Mouse (Mus musculus): ENCODE results near the gene Gpr155. TPM values are rescaled to one million over a fixed set of nuclear protein-coding genes. Genes with fewer than 3 reads are reported as not detected.

Gpr155 gene
- polyA plus RNA-seq, 2 experiments = 4.1 to 9.0 TPM

- no peak overlapping the region for H3K27ac ChIP-seq
- 64% methylated on average over 7 of the region's 7 CpGs for WGBS (ENCODE audit: insufficient replicate concordance)
Observed at GRCm38 (mm10) chr2:73298154-73298553, 88.2 kb downstream of the Gpr155 start.

GRCm38 (mm10) chr2:73295023-73295422 is 91.3 kb downstream of the Gpr155 start:
- Histone ChIP-seq H3K27ac (no peak overlapping the region), H3K4me1 (replicated peaks; ENCODE audit: control insufficient read depth in 2 of 2, insufficient read depth in 2 of 2, low read length in 1 of 2) (peaks cover 0 to 11% of the 10 kb centered on the region in 2 experiments; a peak in 3 of 4 replicates), H3K4me2 (ENCODE audit: low read depth) (no peak overlapping the region), H3K9ac (replicated peaks) (no peak overlapping the region), H3K36me3 (replicated peaks; ENCODE audit: control insufficient read depth, insufficient read depth, low read depth) (peaks cover 33% of the 10 kb centered on the region), H3K9me3 (ENCODE audit: control insufficient read depth, low read length) (no peaks in the 10 kb centered on the region), H3K27me3 (ENCODE audit: control insufficient read depth, insufficient read depth, low read length) (no peaks in the 10 kb centered on the region), H3K4me3 (ENCODE audit: insufficient read depth in 1 of 2, low read depth in 2 of 2, low read length in 2 of 2) (no peak overlapping the region)
- 34% methylated on average over 7 of the region's 7 CpGs for WGBS (ENCODE audit: insufficient replicate concordance)
- TF ChIP-seq CTCF (IDR thresholded peaks at IDR 0.05; ENCODE audit: low read depth) = no peak
- TF ChIP-seq EP300 (IDR thresholded peaks at IDR 0.05; ENCODE audit: low read depth) = no peak
- DNase-seq (ENCODE audit: low read depth in 3 of 3, low spot score in 3 of 3) (no peak), ATAC-seq (ENCODE audit: insufficient read depth) (no peak; the same call in 1 of the 2 replicates)

More at GRCm38 (mm10) chr2:73298154-73298553, 88.2 kb downstream of the Gpr155 start:
- Histone ChIP-seq H3K36me3 (replicated peaks; ENCODE audit: control insufficient read depth, insufficient read depth, low read depth) (peaks cover 36% of the 10 kb centered on the region), H3K4me1 (replicated peaks; ENCODE audit: control insufficient read depth in 2 of 2, insufficient read depth in 2 of 2, low read length in 1 of 2) (peaks cover 21 to 28% of the 10 kb centered on the region in 2 experiments), H3K9ac (replicated peaks) (no peak overlapping the region), H3K27me3 (ENCODE audit: control insufficient read depth, insufficient read depth, low read length) (no peaks in the 10 kb centered on the region), H3K9me3 (ENCODE audit: control insufficient read depth, low read length) (no peaks in the 10 kb centered on the region), H3K4me2 (ENCODE audit: low read depth) (no peak overlapping the region), H3K4me3 (ENCODE audit: insufficient read depth in 1 of 2, low read depth in 2 of 2, low read length in 2 of 2) (no peak overlapping the region)
- ATAC-seq (ENCODE audit: insufficient read depth) (peak; percentile 29; the same call in 1 of the 2 replicates), DNase-seq (ENCODE audit: low read depth in 3 of 3, low spot score in 3 of 3) (no peak)
- TF ChIP-seq CTCF (IDR thresholded peaks at IDR 0.05; ENCODE audit: low read depth) = no peak
- no peak for TF ChIP-seq EP300 (IDR thresholded peaks at IDR 0.05; ENCODE audit: low read depth)

Other genes starting within 250 kb of the Gpr155 start
- 16.0 and 25.2 TPM in 2 replicates for gene Ola1, start 167.6 kb downstream of the Gpr155 start, polyA plus RNA-seq (2012; rRNA removed)
- 43.0 and 44.6 TPM in 2 replicates for gene Ola1, start 167.6 kb downstream of the Gpr155 start, polyA plus RNA-seq (2014; fragmentation: Nextera tagmentation; extraction: Ambion mirVana)
- 0.01 and 0.15 TPM in 2 replicates for gene Sp9, start 114.6 kb downstream of the Gpr155 start, polyA plus RNA-seq (2012; rRNA removed)
- gene Sp9, start 114.6 kb downstream of the Gpr155 start, polyA plus RNA-seq (2014; fragmentation: Nextera tagmentation; extraction: Ambion mirVana) = not detected in 2 replicates
- gene Scrn3, start 74.0 kb downstream of the Gpr155 start, polyA plus RNA-seq (2012; rRNA removed) = 14.9 and 20.1 TPM in 2 replicates
- 22.4 and 25.2 TPM in 2 replicates for gene Scrn3, start 74.0 kb downstream of the Gpr155 start, polyA plus RNA-seq (2014; fragmentation: Nextera tagmentation; extraction: Ambion mirVana)
- gene Cir1, start 73.9 kb downstream of the Gpr155 start, polyA plus RNA-seq (2012; rRNA removed) = 6.2 and 13.8 TPM in 2 replicates
- gene Cir1, start 73.9 kb downstream of the Gpr155 start, polyA plus RNA-seq (2014; fragmentation: Nextera tagmentation; extraction: Ambion mirVana) = 19.2 and 20.5 TPM in 2 replicates
- gene Wipf1, start 143.2 kb upstream of the Gpr155 start, polyA plus RNA-seq (2012; rRNA removed) = 2.2 and 3.4 TPM in 2 replicates
- gene Wipf1, start 143.2 kb upstream of the Gpr155 start, polyA plus RNA-seq (2014; fragmentation: Nextera tagmentation; extraction: Ambion mirVana) = 4.1 and 5.7 TPM in 2 replicates
- 0.01 TPM in 2 replicates for gene Chrna1, start 193.8 kb upstream of the Gpr155 start, polyA plus RNA-seq (2012; rRNA removed)
- gene Chrna1, start 193.8 kb upstream of the Gpr155 start, polyA plus RNA-seq (2014; fragmentation: Nextera tagmentation; extraction: Ambion mirVana) = 0.10 and 0.13 TPM in 2 replicates